Mouse (Mus musculus) layer of hippocampus, adult 9-11 months (tissue): ENCODE measurements at regions not wholly inside any gene's neighbourhood (a gene's known extent, or its start where the extent isn't known, plus 50 kb on each side); places are given as distances from the start of the nearest gene placed in this dataset.

Experiments used
- DNase-seq: peaks from one replicate; pipeline ENCODE4 v3.0.0; 2022

DNA sequence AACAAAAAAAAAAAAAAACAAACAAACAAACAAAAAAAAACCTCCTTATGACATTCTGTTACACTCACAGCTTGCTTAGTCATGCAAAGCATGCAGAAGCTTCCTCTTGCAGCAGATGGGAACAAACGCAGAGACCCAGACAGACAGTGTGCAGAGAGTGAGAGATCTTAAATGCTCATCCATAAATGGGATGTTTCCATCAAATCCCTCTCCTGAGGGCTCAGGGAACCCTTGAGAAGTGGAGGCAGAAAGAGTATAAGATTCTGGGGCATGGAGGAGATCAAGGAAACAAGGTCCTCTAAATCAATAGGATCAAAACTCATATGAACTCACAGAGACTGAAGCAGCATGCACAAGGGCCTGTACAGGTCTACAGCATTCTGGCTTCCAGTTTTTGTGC lies 52.5 kb downstream of the Adm start:
- DNase-seq = peak; percentile 20

DNA sequence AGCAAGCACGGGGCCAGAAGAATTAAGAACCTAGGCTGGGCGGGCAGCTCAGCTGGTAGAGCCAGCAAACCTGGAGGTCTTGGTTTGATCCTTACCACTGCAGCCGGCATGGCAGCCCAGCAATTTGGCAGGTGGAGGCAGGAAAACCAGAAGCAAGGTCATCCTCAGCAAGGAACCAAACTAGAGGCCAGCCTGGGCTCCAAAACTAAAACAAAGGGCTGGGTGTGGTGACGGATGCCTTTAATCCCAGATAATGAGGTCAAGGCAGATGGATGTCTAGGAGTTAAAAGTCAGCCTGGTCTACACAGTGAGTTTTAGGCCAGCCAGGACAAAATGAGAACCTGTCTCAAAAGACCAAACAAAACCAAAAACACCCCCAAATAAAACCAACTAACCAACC lies 55.5 kb downstream of the Adm start:
- DNase-seq = no peak

DNA sequence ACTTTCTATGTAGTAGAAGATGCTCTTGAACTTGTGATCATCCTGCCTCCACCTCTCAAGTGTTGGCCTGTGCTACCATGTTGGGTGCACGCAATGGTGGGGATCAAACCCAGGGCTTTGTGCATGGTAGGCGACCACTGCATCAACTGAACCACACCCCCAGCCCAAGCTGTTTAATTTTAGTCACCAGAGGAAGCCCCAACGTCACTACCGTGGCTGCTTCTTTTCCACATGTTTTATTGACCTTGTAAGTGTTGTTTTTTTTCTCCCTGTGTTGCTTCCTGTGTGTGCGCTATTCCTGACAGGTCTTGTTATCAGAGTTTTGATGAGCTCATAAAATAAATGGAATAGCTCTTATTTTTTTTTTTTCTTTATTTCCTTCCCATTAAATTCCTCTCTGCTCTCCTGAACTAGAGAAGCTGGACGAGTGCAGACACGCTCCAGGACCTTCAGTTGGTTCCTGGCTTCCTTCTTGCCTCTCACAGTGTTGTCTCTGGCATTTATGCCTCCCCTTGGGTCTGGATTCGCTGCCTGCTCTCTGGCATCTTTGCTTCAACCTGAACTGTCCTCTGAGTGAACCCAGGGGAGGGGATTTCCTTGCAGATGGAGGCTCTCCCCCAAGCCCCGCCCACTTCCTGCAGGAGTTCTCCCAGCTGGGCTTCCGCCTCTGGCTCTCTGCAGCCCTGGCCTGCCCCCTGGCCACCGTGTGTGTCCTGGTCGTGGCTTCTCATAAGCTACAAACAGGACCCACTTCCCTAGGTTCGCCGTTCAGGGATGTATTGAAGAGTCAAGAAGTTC lies 61.6 kb downstream of the Adm start:
- DNase-seq = no peak

DNA sequence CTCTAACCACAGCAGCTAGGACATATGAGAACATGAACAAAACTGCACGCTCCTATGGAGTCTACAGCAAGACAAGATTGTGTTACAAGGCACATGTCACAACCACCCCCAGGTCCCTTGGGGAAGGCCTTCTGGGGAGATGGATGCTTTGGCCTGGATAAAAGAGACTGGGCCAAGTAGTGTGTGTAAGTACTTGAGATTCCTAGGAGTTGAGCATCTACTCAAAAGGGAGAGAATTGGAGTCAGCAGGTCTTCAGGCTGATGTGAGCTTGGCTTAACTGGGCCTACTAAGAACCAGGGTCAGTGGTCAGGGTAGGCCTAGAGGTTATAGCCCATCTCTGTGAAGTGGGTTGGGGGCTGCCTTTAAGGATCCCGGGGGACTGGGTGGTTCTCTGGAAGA lies 62.8 kb downstream of the Adm start:
- no peak for DNase-seq

DNA sequence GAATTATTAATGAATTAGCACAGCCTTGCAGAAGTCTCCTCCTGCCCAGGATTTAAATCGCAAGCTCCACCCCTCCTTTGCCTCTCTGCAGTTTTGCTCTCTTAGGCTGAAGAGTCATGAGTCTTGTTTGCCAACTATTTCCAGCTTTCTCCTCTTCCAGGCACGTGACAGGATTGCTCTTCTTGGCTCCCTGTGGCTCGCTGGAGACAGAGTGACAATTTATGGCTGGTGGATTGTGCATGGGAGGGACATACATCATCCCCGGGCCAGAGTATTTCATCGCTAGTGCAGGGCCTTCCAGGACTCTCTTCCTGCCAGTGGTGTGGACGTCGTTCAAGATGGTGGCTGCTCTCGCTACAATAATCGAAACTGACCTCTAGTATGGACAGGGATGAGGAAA lies 63.4 kb downstream of the Adm start:
- no peak for DNase-seq

DNA sequence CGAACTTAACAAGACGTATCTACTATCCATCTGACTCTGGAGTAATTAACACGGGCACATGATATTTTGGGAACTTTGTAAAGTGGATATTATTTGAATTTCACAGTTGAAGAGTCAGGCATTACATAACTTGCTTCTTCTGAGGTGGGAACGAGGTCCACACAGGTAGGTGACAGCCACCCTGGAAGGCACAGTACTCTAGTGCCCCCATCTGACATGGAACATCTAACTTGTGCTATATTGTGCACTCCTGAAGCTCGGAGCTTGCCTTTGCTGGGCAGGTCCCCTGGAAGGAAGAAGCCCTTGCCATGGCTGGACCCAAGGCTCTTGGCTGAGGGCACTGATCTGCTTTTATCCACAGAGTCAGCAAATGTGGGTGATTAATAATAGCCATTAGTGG lies 66.8 kb downstream of the Adm start:
- no peak for DNase-seq

DNA sequence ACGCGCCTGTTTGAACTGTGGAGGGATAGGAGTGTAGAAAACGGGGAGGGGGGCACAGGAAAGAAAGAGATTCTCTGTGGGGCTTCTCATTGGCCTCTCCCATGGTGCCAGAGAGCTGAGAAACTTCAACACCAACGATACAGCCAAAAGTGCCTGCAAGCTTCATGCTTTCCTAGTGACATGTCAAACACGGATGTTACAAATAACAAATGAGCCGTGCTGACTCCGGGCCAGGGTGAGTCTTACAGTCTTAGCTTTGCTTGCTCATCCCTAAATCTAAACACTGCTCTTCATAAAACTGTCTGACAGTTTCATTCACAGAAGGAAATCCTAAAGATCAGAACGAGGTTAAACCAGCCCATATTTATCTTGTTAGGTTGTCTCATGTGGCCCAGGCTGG lies 68.3 kb downstream of the Adm start:
- no peak for DNase-seq

DNA sequence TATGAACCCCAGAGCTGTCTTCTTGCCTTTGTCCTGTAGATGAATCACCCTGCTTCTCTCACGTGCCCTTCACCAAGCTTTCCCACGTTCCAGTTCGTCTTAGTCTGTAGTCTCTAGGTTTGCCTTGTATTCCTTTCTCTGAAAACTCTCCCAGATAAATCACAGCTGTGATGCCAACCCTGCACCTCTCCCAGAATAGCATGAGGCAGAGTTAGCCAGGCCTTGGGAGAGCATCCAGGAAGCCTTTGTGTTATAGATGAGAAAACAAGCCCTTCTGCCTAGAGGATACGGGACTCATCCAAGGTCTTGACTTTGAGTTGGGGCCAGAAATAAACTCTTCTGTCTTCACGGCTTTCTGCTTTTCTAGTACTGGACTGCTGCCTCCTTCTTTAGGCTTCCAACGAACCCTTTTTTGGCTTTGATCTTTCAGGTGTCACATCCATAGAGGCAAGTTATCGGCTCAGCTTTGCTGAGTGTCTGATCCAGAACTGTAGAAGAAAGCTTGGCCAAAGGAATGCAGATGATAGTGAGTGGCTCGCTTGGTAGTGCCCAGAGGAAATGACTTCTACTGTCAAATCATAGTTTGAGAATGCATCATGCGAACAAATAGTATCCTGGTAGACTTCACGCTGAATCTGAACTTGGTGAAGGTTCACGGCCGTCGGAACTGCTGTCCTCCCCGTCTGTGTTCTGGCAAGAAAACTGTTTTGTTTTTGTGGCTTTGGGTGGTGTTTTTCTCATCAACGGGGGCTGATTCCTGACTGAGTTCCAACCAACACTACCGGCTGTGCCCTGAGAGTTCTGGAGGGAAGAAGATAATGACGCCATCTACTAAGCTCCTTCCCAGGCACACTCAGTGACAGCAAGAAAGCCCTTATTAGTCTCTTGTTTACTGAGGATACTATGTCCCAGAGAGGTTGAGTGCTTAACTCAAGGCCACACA lies 69.5 kb upstream of the Ampd3 start:
- DNase-seq = no peak

DNA sequence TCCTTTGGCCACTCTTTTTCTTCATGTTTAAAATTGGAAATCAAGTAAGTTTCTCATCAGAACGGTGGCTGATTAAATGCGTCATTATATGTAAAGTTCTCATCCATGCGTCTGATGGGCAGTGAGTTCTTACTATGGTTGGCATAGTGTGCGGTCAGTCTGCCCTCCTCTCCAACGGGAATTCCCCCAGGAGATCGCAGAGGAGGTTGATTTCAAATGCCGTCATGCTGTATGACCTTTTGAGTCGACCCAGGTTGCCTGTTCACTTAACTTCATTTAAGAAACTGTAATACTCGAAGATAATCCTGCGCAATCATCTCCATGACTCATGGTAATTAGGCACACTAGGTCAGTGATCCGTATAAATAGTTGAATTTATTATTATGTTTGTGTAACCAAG lies 68.4 kb upstream of the Ampd3 start:
- no peak for DNase-seq

DNA sequence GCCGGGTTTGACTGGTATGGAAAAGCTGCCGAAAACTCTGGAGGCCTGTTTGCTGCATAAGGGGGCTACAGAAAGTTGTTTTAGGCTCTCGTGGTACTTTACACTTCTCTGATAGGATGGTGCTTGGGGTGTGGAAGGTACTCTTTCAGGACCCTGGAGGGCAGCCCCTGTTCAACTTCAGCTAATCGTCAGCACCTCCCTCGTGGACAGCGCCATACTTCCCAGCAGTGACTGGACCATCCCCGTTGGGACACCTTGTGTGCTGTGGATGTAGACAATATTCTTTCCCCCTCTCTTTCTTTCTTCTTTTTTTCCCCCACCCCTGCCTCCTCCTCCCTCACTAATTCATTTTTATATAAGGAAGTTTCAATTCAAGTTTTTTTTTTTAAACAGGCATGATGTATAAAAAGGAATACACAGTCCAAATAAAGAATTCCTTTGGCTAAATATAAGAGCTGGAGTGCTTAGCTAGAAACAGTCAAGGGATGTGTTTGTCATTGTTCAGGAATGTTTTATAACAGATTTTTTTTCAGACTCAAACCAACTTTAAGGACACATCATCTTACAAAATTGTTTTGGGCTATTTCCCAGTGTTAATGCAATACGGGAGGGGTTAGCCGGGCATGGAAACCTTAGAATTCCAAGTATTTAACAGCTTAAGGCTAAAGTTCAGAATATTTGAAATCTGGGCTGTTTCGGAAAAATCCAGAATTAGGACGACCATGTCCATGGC lies 66.2 kb upstream of the Ampd3 start:
- no peak for DNase-seq

DNA sequence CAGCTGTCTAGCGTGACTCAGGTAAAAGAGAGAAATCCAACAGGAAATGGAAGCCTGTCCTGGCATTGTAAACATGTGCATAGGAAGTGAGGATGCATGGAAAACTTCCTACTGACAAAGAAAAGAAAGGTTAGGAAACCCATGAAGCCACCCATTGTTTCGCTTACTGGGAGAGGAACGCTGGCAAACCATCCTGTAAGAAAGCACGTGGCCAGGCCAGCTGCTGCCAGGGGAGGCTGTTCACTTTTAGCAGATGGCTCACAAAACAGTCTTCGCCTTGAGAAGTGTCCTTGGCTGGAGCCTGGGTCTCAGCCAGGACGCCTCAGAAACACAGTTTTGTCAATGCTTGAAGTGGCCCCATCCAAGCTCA lies 65.6 kb upstream of the Ampd3 start:
- DNase-seq = no peak

DNA sequence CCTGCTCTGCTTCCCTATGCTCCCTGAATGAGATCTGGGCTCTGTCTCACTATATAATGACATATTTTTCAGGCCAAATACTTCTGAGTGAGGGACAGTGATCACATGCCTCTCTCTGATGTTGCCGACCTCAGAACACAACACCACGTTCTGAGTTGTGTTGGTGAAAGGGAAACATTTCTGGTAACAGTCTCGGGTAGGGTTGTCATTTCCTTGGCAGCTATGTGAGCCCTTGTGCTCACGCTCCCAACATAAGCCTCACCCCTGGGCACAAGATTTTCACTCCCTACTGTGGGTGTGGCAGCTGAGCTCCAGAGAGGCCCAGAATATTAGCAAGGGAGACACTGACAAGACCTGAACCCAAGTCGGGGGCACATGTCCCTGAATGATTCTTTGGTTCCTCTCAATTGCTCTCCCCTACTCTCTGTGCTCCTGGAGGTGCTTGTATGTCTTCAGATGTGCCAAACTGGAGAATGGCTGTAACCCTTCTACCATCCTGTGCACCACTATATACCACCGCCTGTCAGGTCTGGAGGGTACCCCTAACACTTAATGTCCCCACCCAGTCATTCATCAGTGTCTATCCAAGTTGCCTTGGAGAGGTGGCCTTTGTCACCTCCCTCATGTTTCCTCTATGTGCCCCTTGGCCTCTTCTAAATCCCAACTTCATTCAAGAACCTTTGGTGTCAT lies 62.5 kb upstream of the Ampd3 start:
- DNase-seq = no peak

DNA sequence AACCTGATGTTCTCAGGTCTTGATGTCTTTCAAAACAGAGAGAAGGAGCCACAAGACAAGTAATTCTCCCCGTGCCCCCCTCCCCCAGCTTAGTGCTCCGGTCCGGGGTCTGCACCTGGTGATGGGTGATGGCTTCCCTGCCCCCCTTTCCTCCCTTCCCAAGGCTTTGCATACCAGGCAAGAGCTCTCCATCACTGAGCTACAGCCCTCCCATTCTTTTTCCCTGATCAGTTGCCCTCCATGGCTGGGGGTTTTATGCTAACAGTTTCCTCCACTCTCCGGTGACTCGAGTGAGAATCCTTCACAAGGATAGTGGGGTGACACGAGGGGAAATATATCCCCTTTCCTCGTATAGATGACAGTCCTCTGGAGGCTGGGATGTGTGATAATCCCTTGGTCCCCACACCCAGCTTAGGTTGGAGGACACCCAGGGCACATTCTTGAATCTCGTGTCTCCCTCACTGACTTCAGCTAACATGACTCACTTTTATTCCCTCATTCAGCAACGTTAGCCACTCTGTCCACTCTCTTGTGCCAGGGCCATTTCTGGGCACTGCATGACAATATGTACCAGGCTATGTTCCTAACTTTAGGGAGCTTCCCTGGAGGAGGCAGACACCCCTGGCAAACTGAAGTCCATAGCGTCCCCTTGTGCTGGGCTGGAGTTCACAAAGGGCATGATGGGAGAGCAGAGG lies 61.9 kb upstream of the Ampd3 start:
- no peak for DNase-seq

DNA sequence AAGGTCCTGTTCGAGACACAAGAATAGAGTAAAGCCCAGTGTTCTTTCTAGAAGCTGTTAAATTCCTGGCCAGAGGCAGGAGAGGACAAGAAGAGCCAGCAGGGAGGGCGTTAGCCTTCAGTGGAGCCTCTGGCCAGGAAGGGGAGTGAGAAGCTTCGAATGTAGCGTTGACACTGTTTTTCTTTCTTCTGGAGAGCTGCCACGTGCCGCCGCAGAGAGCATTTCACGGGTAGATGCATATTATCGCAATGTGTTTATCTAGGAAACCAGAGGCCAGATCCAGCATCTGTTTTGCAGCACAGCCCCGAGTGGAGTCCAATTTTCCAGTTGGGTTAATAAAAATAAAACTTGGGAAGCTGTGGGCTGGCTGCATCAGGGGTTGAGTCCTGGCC lies 61.3 kb upstream of the Ampd3 start:
- DNase-seq = no peak

DNA sequence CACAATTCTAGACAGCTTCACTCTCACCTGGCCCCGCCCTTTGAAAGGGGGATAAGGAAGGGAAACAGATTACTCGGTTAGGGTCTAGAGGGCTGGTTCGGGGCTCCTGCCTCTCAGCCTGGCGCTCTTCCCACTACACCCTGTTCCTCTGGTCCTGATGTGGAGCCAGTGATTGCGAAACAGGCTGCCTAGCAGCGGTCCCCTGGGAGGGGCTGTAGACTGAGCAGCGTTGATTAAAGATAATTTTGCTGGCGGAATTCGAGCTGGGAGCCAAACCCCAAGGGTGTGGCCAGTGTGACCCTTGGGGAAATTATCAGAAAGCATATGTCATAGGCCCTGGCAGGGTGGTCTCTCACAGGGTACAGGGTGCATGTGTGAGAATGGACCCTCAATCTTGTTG lies 59.9 kb upstream of the Ampd3 start:
- no peak for DNase-seq

DNA sequence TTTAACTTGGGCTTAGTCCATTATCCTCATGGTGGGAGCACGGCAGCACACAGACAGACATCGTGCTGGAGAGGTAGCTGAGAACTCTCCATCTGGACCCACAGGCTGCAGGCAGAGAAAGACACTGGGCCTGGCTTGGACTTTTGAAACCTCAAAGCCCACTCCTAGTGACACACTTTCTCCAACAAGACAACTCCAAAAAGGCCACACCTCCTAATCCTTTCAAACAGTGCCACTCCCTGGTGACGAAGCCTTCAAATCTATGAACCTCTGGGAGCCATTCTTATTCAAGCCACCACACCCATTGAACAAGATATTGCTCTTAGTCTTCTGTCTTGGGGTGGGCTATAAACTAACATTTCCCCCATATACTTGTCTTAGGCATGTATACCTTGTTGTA lies 59.2 kb upstream of the Ampd3 start:
- DNase-seq = no peak

DNA sequence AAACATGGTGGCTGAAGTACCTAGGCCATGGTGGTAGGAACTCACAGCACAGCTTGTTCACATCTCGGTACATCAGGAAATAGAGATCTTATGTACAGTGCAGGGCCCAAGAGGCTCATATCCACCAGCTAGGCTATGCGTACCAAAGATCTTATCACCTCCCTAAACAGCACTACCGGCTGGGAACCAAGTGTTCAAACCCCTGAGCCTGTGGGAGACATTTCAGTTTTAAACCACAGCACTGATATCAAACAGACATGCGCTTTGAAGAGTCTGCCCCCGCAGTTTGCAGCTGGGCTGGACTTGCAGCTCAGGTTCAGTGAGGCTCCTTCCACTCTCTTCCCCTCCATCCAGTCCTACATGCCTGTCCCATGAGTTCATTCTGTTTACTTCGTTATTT lies 58.4 kb upstream of the Ampd3 start:
- DNase-seq = no peak

DNA sequence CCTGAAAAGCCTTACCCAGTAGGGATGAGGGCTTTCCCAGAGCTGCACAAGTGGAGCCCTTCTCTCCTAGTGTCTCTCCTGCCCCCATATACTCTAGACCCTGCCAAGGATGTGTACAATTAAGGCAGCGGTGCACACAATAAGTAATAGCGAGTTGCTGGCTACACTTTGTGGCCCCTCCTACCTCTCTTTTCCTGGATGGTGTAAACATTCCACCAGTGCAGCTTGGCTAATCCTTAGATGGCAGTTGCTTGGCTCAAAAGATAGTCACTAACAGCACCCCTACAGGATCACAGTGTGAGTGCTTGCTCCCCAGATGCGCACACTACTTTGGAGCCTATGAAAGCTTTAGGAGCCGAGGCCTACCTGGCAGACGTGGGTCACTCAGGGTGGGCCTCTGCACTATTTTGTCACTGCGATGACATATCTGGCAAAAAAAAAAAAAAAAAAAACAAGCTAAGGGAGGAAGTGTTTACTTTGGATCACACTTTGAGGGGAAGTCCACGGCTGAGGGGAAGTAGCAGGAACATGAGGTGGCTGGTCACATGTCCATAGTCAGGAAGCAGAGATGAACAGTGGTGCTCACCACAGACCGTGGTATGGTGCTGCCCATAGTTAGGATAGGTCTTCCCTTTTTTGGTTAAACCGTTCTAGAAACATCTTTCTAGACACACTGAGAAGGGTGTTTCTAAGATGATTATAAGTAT lies 57.6 kb upstream of the Ampd3 start:
- DNase-seq = no peak

DNA sequence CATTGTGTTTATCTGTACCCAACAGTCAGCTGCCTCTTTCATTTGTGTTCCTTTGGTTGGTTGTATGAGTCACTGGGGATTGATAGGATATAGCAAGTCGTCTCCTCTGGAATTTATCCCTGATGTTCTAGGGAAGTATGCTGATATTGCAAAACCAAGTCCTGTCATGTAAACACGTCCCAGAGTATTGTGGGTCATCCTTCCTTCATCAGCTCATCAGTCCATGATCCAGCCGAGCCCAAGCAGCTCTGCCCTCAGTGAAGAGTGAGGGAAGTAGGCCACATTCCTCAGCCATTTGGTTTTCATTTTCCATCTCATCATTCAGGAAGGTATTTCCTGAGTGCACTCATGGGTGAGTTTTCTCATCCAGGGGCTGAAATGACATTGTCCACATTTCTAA lies 54.3 kb upstream of the Ampd3 start:
- no peak for DNase-seq

DNA sequence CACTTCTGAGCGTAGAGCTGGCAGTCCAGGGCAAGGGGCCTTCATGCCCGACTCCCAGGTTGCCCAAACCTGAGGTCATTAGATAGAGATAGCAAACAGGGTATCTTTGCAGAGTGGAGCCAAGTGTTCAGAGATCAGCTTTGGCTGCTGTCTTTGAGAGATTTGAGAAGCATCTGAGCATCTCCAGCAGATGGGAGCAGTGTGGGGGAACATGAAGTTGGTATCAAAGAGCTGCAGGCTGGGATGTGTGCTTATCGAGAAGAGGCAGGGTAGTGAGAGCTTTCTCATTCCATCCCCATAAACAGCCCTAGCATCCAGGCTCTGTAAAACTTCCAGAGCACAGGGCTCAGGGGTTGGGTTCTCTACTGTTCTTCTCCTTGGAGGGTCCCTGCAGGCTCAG lies 52.9 kb upstream of the Ampd3 start:
- peak; percentile 17 for DNase-seq

DNA sequence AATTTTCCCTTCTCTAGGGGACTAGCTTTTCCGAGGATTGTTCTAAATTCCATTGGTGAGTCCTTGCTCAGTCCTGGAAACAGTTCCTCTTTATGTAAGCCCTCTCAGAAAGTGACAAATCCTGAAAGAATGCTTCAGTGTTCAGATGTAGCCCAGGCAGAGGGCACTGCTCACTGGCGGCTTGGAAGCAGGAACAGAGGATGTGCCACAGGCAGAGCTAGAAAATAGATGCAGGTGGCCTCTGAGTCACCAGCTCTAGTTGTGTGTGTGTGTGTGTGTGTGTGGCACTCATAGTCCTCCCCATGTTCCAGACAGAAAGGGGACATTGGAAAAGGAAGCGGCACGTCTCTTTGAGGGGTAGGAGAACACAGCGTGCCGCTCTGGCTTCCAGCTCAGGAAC lies 52.5 kb upstream of the Ampd3 start:
- DNase-seq = peak; percentile 69

DNA sequence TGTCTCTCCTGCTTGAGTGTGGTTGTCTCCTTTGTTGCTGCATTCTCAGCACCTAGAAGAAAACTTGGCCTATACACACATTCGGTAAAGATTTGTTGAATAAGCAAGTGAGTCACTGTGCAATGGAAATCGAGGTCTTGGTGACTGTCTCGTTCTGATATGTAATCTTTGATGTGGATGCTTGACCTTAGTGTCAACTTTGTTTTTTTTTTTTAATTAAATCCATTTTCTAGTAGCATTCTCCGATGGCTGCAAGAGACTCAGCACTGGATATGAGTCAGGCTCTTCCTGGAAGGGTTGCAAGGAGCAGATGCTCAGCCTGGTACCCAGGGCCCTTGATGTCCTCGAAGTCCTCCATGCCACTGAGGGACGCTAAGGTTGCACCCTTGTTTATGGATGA lies 50.9 kb upstream of the Ampd3 start:
- DNase-seq = no peak
